Mouse (Mus musculus) kidney, adult 2 months (tissue): ENCODE data around the gene Cpeb2. TPM values are rescaled to one million over a fixed set of nuclear protein-coding genes. Genes with fewer than 3 reads are reported as not detected.

Source experiments
- DNase-seq: peaks from one replicate; pipeline ENCODE4 v3.0.0; 2021
- H3K27ac ChIP-seq: fragments of 200-500 bp; 2 replicates; pipeline ENCODE4 v1.5.1; 2012; ENCODE audit warnings: low read depth, low read length, control low read depth, inconsistent platforms; ENCODE audit not compliant: insufficient read depth
- H3K27me3 ChIP-seq: fragments of 200-500 bp; replicated peaks from 2 replicates; pipeline ENCODE4 v1.6.1; 2012; ENCODE audit warnings: mild to moderate bottlenecking, moderate library complexity, low read length, inconsistent platforms; ENCODE audit not compliant: control insufficient read depth, insufficient read depth
- H3K36me3 ChIP-seq: fragments of 200-500 bp; 2 replicates; pipeline ENCODE4 v1.6.1; 2012; ENCODE audit warnings: mild to moderate bottlenecking, moderate library complexity, low read length, inconsistent platforms; ENCODE audit not compliant: control insufficient read depth, insufficient read depth
- H3K4me1 ChIP-seq: fragments of 200-500 bp; 2 replicates; pipeline ENCODE4 v1.6.1; 2011; ENCODE audit warnings: low read length; ENCODE audit not compliant: control insufficient read depth, insufficient read depth
- H3K4me3 ChIP-seq: fragments of 200-500 bp; 2 replicates; pipeline ENCODE4 v1.5.1; 2011; ENCODE audit warnings: mild to moderate bottlenecking, low read depth, low read length, control low read depth; ENCODE audit not compliant: insufficient read depth
- CTCF ChIP-seq: fragments of 200-500 bp; conservative IDR thresholded peaks from 2 replicates; pipeline ENCODE4 v1.5.1; 2011; ENCODE audit warnings: low read depth, mild to moderate bottlenecking, control low read depth, low read length, moderate library complexity, mixed read lengths; ENCODE audit not compliant: insufficient read depth, insufficient read length
- POLR2A ChIP-seq: fragments of 200-500 bp; IDR thresholded peaks from one replicate; pipeline ENCODE4 v1.6.1; 2011; ENCODE audit warnings: low read depth, low read length, control low read depth
- WGBS: fragments of 180-500 bp; shearing (Covaris S2); methylation state at CpG from one replicate; pipeline ENCODE4 v1.1.7; 2018; 5-methylcytosine and 5-hydroxymethylcytosine counted together
- polyA plus RNA-seq: library from polyadenylated mRNA; depleted of rRNA; stranded (reverse); fragments of >200 nt; gene quantifications from 2 replicates; pipeline ENCODE4 v1.2.3, GENCODE M21; 2012

Cpeb2 gene
- polyA plus RNA-seq, 1 experiment, result 5.9 TPM

GRCm38 (mm10) chr5:43217987-43218846, 14.8 kb upstream of the Cpeb2 start:
- DNase-seq, result no peak
- H3K4me3 ChIP-seq, result no peak overlapping the region
- no peaks in the 10 kb centered on the region; the same call in 1 of the 2 replicates for H3K27me3 ChIP-seq
- WGBS, result 40% methylated on average over 10 of the region's 10 CpGs
- H3K4me1 ChIP-seq, result peaks cover 21% of the 10 kb centered on the region
- TF ChIP-seq CTCF, result no peak
- no peak for TF ChIP-seq POLR2A
- no peaks in the 10 kb centered on the region for H3K36me3 ChIP-seq
- H3K27ac ChIP-seq, result peak overlapping the region; percentile 95

GRCm38 (mm10) chr5:43218847-43219132, 14.2 kb upstream of the Cpeb2 start:
- H3K27me3 ChIP-seq, result no peaks in the 10 kb centered on the region; the same call in 1 of the 2 replicates
- peak overlapping the region; percentile 82; the same call in 1 of the 2 replicates for H3K27ac ChIP-seq
- no peak for TF ChIP-seq POLR2A
- peaks cover 21% of the 10 kb centered on the region for H3K4me1 ChIP-seq
- H3K36me3 ChIP-seq, result no peaks in the 10 kb centered on the region
- WGBS, result 20% methylated on average over 1 of the region's 1 CpGs
- no peak overlapping the region for H3K4me3 ChIP-seq
- DNase-seq, result peak; percentile 93

- H3K27ac ChIP-seq, result no peak overlapping the region
- no peaks in the 10 kb centered on the region for H3K36me3 ChIP-seq
- H3K27me3 ChIP-seq, result no peaks in the 10 kb centered on the region
- no peak for DNase-seq
- no peak overlapping the region for H3K4me3 ChIP-seq
- 70% methylated on average over 4 of the region's 4 CpGs for WGBS
- peaks cover 11% of the 10 kb centered on the region for H3K4me1 ChIP-seq
- TF ChIP-seq CTCF (no peak), POLR2A (no peak)
These were observed 9.6 kb upstream of the Cpeb2 start for GRCm38 (mm10) chr5:43223359-43223758.

GRCm38 (mm10) chr5:43224245-43224644, 8.7 kb upstream of the Cpeb2 start:
- no peak for DNase-seq
- no peak overlapping the region for H3K27ac ChIP-seq
- H3K4me3 ChIP-seq, result no peak overlapping the region
- no peaks in the 10 kb centered on the region for H3K36me3 ChIP-seq
- peaks cover 7% of the 10 kb centered on the region; the same call in 1 of the 2 replicates for H3K4me1 ChIP-seq
- H3K27me3 ChIP-seq, result no peaks in the 10 kb centered on the region
- TF ChIP-seq CTCF (no peak), POLR2A (no peak)
- 67% methylated on average over 3 of the region's 3 CpGs for WGBS

- Histone ChIP-seq H3K4me3 (no peak overlapping the region), H3K27ac (no peak overlapping the region), H3K36me3 (no peaks in the 10 kb centered on the region), H3K27me3 (no peaks in the 10 kb centered on the region), H3K4me1 (peaks cover 3% of the 10 kb centered on the region; the same call in 1 of the 2 replicates)
- TF ChIP-seq POLR2A (no peak), CTCF (no peak)
- peak; percentile 21 for DNase-seq
These were observed 6.8 kb upstream of the Cpeb2 start for GRCm38 (mm10) chr5:43226160-43226559.

- Histone ChIP-seq H3K27me3 (no peaks in the 10 kb centered on the region), H3K27ac (no peak overlapping the region), H3K36me3 (no peaks in the 10 kb centered on the region), H3K4me3 (no peak overlapping the region), H3K4me1 (peaks cover 6% of the 10 kb centered on the region; the same call in 1 of the 2 replicates)
- 59% methylated on average over 5 of the region's 5 CpGs for WGBS
- TF ChIP-seq CTCF (no peak), POLR2A (no peak)
- no peak for DNase-seq
These were observed 5.4 kb upstream of the Cpeb2 start for GRCm38 (mm10) chr5:43227607-43228006.

GRCm38 (mm10) chr5:43231061-43231460, 1.9 kb upstream of the Cpeb2 start:
- no peaks in the 10 kb centered on the region for H3K36me3 ChIP-seq
- H3K27ac ChIP-seq, result 0 out of 2 replicates have a peak overlapping the region, but pooled peaks have one; percentile 43
- DNase-seq, result peak; percentile 76
- 49% methylated on average over 2 of the region's 2 CpGs for WGBS
- no peaks in the 10 kb centered on the region for H3K27me3 ChIP-seq
- no peak for TF ChIP-seq CTCF
- peaks cover 6% of the 10 kb centered on the region; the same call in 1 of the 2 replicates for H3K4me1 ChIP-seq
- H3K4me3 ChIP-seq, result no peak overlapping the region
